Mouse (Mus musculus) intestine, embryonic 16.5 days (tissue): ENCODE measurements at regions not wholly inside any gene's neighbourhood (a gene's known extent, or its start where the extent isn't known, plus 50 kb on each side); places are given as distances from the start of the nearest gene placed in this dataset.

Experiments used
- ATAC-seq: fragments of 200-750 bp; cut with Nextera tagmentation; 2 replicates; pipeline ENCODE4 v1.8.0; 2017; ENCODE audit warnings: moderate TSS enrichment, moderate library complexity
- H3K27ac ChIP-seq: fragments of 300-500 bp; sonication (generic); 2 replicates; pipeline ENCODE4 v1.5.1; 2014; ENCODE audit warnings: mild to moderate bottlenecking, low read length
- H3K27me3 ChIP-seq: fragments of 300-500 bp; sonication (generic); replicated peaks from 2 replicates; pipeline ENCODE4 v1.6.1; 2014; ENCODE audit warnings: low read length, control low read depth, mixed read lengths; ENCODE audit not compliant: control insufficient read depth, insufficient read depth
- H3K36me3 ChIP-seq: fragments of 300-500 bp; sonication (generic); 2 replicates; pipeline ENCODE4 v1.6.1; 2014; ENCODE audit warnings: low read length, control low read depth; ENCODE audit not compliant: control insufficient read depth, insufficient read depth
- H3K4me1 ChIP-seq: fragments of 300-500 bp; sonication (generic); 2 replicates; pipeline ENCODE4 v1.6.1; 2014; ENCODE audit warnings: low read length, control low read depth, mixed read lengths; ENCODE audit not compliant: control insufficient read depth, insufficient read depth
- H3K4me2 ChIP-seq: fragments of 300-500 bp; sonication (generic); 2 replicates; pipeline ENCODE4 v1.6.1; 2014; ENCODE audit warnings: low read depth, low read length, control low read depth
- H3K4me3 ChIP-seq: fragments of 300-500 bp; sonication (generic); 2 replicates; pipeline ENCODE4 v1.5.1; 2014; ENCODE audit warnings: mild to moderate bottlenecking, low read length
- H3K9ac ChIP-seq: fragments of 300-500 bp; sonication (generic); 2 replicates; pipeline ENCODE4 v1.6.1; 2014; ENCODE audit warnings: low read depth, low read length
- H3K9me3 ChIP-seq: fragments of 300-500 bp; sonication (generic); 2 replicates; pipeline ENCODE4 v1.6.1; 2016; ENCODE audit warnings: low read length, control low read depth; ENCODE audit not compliant: control insufficient read depth
- WGBS: fragments of 180-500 bp; shearing (Covaris S2); extraction: QIAGEN DNeasy Blood & Tissue Kit; methylation state at CpG from one replicate; pipeline ENCODE4 v1.1.7; 2014; 5-methylcytosine and 5-hydroxymethylcytosine counted together

GRCm38 (mm10) chr4:95133815-95134214 is 81.8 kb upstream of the Jun start:
- Histone ChIP-seq H3K27ac (no peak overlapping the region), H3K27me3 (no peaks in the 10 kb centered on the region)
- 24% methylated on average over 3 of the region's 3 CpGs for WGBS

GRCm38 (mm10) chr4:95134611-95135010 is 82.6 kb upstream of the Jun start:
- no peak for ATAC-seq

More at GRCm38 (mm10) chr4:95133815-95134214, 81.8 kb upstream of the Jun start:
- ATAC-seq, result peak; percentile 89
- no peaks in the 10 kb centered on the region for H3K36me3 ChIP-seq
- H3K4me1 ChIP-seq, result 0 out of 2 replicates have a peak, but pooled peaks cover 4% of the 10 kb centered on the region
- H3K4me2 ChIP-seq, result no peak overlapping the region
- no peak overlapping the region for H3K4me3 ChIP-seq
- H3K9ac ChIP-seq, result no peak overlapping the region
- no peaks in the 10 kb centered on the region for H3K9me3 ChIP-seq

GRCm38 (mm10) chr4:95137413-95138143 is 85.6 kb upstream of the Jun start:
- Histone ChIP-seq H3K4me3 (no peak overlapping the region), H3K9ac (no peak overlapping the region), H3K4me2 (no peak overlapping the region), H3K27ac (no peak overlapping the region), H3K4me1 (peaks cover 9% of the 10 kb centered on the region; the same call in 1 of the 2 replicates), H3K36me3 (no peaks in the 10 kb centered on the region), H3K9me3 (no peaks in the 10 kb centered on the region), H3K27me3 (no peaks in the 10 kb centered on the region)
- ATAC-seq, result no peak
- 77% methylated on average over 12 of the region's 12 CpGs for WGBS

More at GRCm38 (mm10) chr4:95134611-95135010, 82.6 kb upstream of the Jun start:
- H3K9ac ChIP-seq, result no peak overlapping the region
- no peaks in the 10 kb centered on the region for H3K9me3 ChIP-seq
- H3K4me3 ChIP-seq, result no peak overlapping the region
- 0 out of 2 replicates have a peak, but pooled peaks cover 4% of the 10 kb centered on the region for H3K4me1 ChIP-seq
- H3K4me2 ChIP-seq, result no peak overlapping the region
- H3K27me3 ChIP-seq, result no peaks in the 10 kb centered on the region
- no peak overlapping the region for H3K27ac ChIP-seq
- 35% methylated on average over 5 of the region's 5 CpGs for WGBS
- no peaks in the 10 kb centered on the region for H3K36me3 ChIP-seq

GRCm38 (mm10) chr4:95138676-95139075 is 86.7 kb upstream of the Jun start:
- no peak for ATAC-seq
- no peaks in the 10 kb centered on the region for H3K27me3 ChIP-seq
- peaks cover 9% of the 10 kb centered on the region; the same call in 1 of the 2 replicates for H3K4me1 ChIP-seq
- no peak overlapping the region for H3K9ac ChIP-seq
- 63% methylated on average over 2 of the region's 2 CpGs for WGBS
- no peak overlapping the region for H3K4me3 ChIP-seq
- H3K27ac ChIP-seq, result no peak overlapping the region
- no peak overlapping the region for H3K4me2 ChIP-seq
- H3K9me3 ChIP-seq, result no peaks in the 10 kb centered on the region
- H3K36me3 ChIP-seq, result no peaks in the 10 kb centered on the region

- H3K9ac ChIP-seq, result no peak overlapping the region
- no peak overlapping the region for H3K4me2 ChIP-seq
- no peaks in the 10 kb centered on the region for H3K36me3 ChIP-seq
- H3K9me3 ChIP-seq, result no peaks in the 10 kb centered on the region
- H3K4me3 ChIP-seq, result no peak overlapping the region
- H3K4me1 ChIP-seq, result peaks cover 5% of the 10 kb centered on the region; the same call in 1 of the 2 replicates
- no peak overlapping the region for H3K27ac ChIP-seq
- WGBS, result 53% methylated on average over 2 of the region's 2 CpGs
- no peaks in the 10 kb centered on the region for H3K27me3 ChIP-seq
- peak; percentile 87 for ATAC-seq
Observed at GRCm38 (mm10) chr4:95141253-95141652, 89.2 kb upstream of the Jun start.

GRCm38 (mm10) chr4:95143130-95143529 is 91.1 kb upstream of the Jun start:
- no peaks in the 10 kb centered on the region for H3K36me3 ChIP-seq
- peak overlapping the region; percentile 29; the same call in 1 of the 2 replicates for H3K27ac ChIP-seq
- H3K27me3 ChIP-seq, result no peaks in the 10 kb centered on the region
- 63% methylated on average over 4 of the region's 4 CpGs for WGBS
- H3K4me3 ChIP-seq, result no peak overlapping the region
- peak; percentile 30 for ATAC-seq
- no peak overlapping the region for H3K9ac ChIP-seq
- H3K4me2 ChIP-seq, result no peak overlapping the region
- no peaks in the 10 kb centered on the region for H3K9me3 ChIP-seq
- peaks cover 5% of the 10 kb centered on the region; the same call in 1 of the 2 replicates for H3K4me1 ChIP-seq

GRCm38 (mm10) chr4:95143668-95144067 is 91.6 kb upstream of the Jun start:
- 58% methylated on average over 5 of the region's 5 CpGs for WGBS
- H3K4me2 ChIP-seq, result no peak overlapping the region
- no peak overlapping the region for H3K4me3 ChIP-seq
- no peaks in the 10 kb centered on the region for H3K27me3 ChIP-seq
- no peaks in the 10 kb centered on the region for H3K9me3 ChIP-seq
- peak; percentile 95 for ATAC-seq
- H3K9ac ChIP-seq, result no peak overlapping the region
- peaks cover 5% of the 10 kb centered on the region; the same call in 1 of the 2 replicates for H3K4me1 ChIP-seq
- no peaks in the 10 kb centered on the region for H3K36me3 ChIP-seq
- peak overlapping the region; percentile 29; the same call in 1 of the 2 replicates for H3K27ac ChIP-seq

GRCm38 (mm10) chr4:95144440-95144839 is 92.4 kb upstream of the Jun start:
- Histone ChIP-seq H3K4me3 (no peak overlapping the region), H3K36me3 (no peaks in the 10 kb centered on the region), H3K4me2 (no peak overlapping the region), H3K9ac (no peak overlapping the region), H3K27ac (no peak overlapping the region), H3K27me3 (no peaks in the 10 kb centered on the region), H3K9me3 (no peaks in the 10 kb centered on the region), H3K4me1 (peaks cover 5% of the 10 kb centered on the region; the same call in 1 of the 2 replicates)
- no peak for ATAC-seq

GRCm38 (mm10) chr4:95146268-95146667 is 94.2 kb upstream of the Jun start:
- H3K36me3 ChIP-seq, result no peaks in the 10 kb centered on the region

More at GRCm38 (mm10) chr4:95146268-95146667, 94.2 kb upstream of the Jun start:
- Histone ChIP-seq H3K4me2 (no peak overlapping the region), H3K9ac (no peak overlapping the region), H3K4me3 (no peak overlapping the region), H3K27me3 (no peaks in the 10 kb centered on the region), H3K27ac (no peak overlapping the region), H3K9me3 (no peaks in the 10 kb centered on the region), H3K4me1 (peaks cover 5% of the 10 kb centered on the region; the same call in 1 of the 2 replicates)
- ATAC-seq, result no peak
- WGBS, result 87% methylated on average over 5 of the region's 5 CpGs
